Mouse (Mus musculus): ENCODE measurements at regions not wholly inside any gene's neighbourhood (a gene's known extent, or its start where the extent isn't known, plus 50 kb on each side); places are given as distances from the start of the nearest gene placed in this dataset.

GRCm38 (mm10) chr19:14656022-14656388 lies 58.2 kb upstream of the Tle4 start:
- no peak for DNase-seq

- DNase-seq, result no peak
These were observed 57.6 kb upstream of the Tle4 start for GRCm38 (mm10) chr19:14655302-14656021.

All from lung, postnatal 14 days (tissue).